Mouse (Mus musculus): Measurements from ENCODE around the gene Rmdn2.

The Rmdn2 gene

GRCm38 (mm10) chr17:79611545-79611944 lies at the start of gene Rmdn2:
Gene Rmdn2 (plus strand): TSS chr17:79611863.
- no peak for DNase-seq (ENCODE audit: low read depth, low spot score)

GRCm38 (mm10) chr17:79563067-79563620 lies 48.5 kb upstream of the Rmdn2 start:
- no peak for DNase-seq (ENCODE audit: low read depth, low spot score)

GRCm38 (mm10) chr17:79563721-79564120 lies 47.9 kb upstream of the Rmdn2 start:
- no peak for DNase-seq (ENCODE audit: low read depth, low spot score)

- no peak for DNase-seq (ENCODE audit: low read depth, low spot score)
Observed at GRCm38 (mm10) chr17:79565241-79565961, 46.3 kb upstream of the Rmdn2 start.

GRCm38 (mm10) chr17:79568401-79568800 lies 43.3 kb upstream of the Rmdn2 start:
- DNase-seq (ENCODE audit: low read depth, low spot score) = no peak

GRCm38 (mm10) chr17:79578328-79578727 lies 33.3 kb upstream of the Rmdn2 start:
- no peak for DNase-seq (ENCODE audit: low read depth, low spot score)

- peak; percentile 43 for DNase-seq (ENCODE audit: low read depth, low spot score)
Observed at GRCm38 (mm10) chr17:79580264-79580920, 31.3 kb upstream of the Rmdn2 start.

GRCm38 (mm10) chr17:79583466-79583865 lies 28.2 kb upstream of the Rmdn2 start:
- DNase-seq (ENCODE audit: low read depth, low spot score) = no peak

- DNase-seq (ENCODE audit: low read depth, low spot score) = no peak
Observed at GRCm38 (mm10) chr17:79584246-79584800, 27.3 kb upstream of the Rmdn2 start.

- DNase-seq (ENCODE audit: low read depth, low spot score) = no peak
Observed at GRCm38 (mm10) chr17:79589913-79590312, 21.8 kb upstream of the Rmdn2 start.

- no peak for DNase-seq (ENCODE audit: low read depth, low spot score)
Observed at GRCm38 (mm10) chr17:79595996-79596395, 15.7 kb upstream of the Rmdn2 start.

GRCm38 (mm10) chr17:79598151-79598550 lies 13.5 kb upstream of the Rmdn2 start:
- DNase-seq (ENCODE audit: low read depth, low spot score) = no peak

GRCm38 (mm10) chr17:79598596-79599577 lies 12.8 kb upstream of the Rmdn2 start:
- no peak for DNase-seq (ENCODE audit: low read depth, low spot score)

- DNase-seq (ENCODE audit: low read depth, low spot score) = no peak
Observed at GRCm38 (mm10) chr17:79600108-79600507, 11.6 kb upstream of the Rmdn2 start.

GRCm38 (mm10) chr17:79602381-79602780 lies 9.3 kb upstream of the Rmdn2 start:
- DNase-seq (ENCODE audit: low read depth, low spot score) = no peak

GRCm38 (mm10) chr17:79603427-79603826 lies 8.2 kb upstream of the Rmdn2 start:
- no peak for DNase-seq (ENCODE audit: low read depth, low spot score)

- no peak for DNase-seq (ENCODE audit: low read depth, low spot score)
Observed at GRCm38 (mm10) chr17:79605794-79606193, 5.9 kb upstream of the Rmdn2 start.

- no peak for DNase-seq (ENCODE audit: low read depth, low spot score)
Observed at GRCm38 (mm10) chr17:79609697-79610096, 2.0 kb upstream of the Rmdn2 start.

- no peak for DNase-seq (ENCODE audit: low read depth, low spot score)
Observed at GRCm38 (mm10) chr17:79610163-79610755, 1.4 kb upstream of the Rmdn2 start.

- DNase-seq (ENCODE audit: low read depth, low spot score) = peak; percentile 30
Observed at GRCm38 (mm10) chr17:79614691-79615588, 3.3 kb downstream of the Rmdn2 start.
